Mouse (Mus musculus): ENCODE measurements at regions not wholly inside any gene's neighbourhood (a gene's known extent, or its start where the extent isn't known, plus 50 kb on each side); places are given as distances from the start of the nearest gene placed in this dataset.
A peak's percentile ranks its signal among the peaks of the same experiment; 100 is the strongest.

- peak; percentile 43 for DNase-seq
Measured at GRCm38 (mm10) chr15:30029257-30029899, 143.0 kb upstream of the Ctnnd2 start.

GRCm38 (mm10) chr15:30035367-30035766 lies 137.0 kb upstream of the Ctnnd2 start:
- no peak for DNase-seq

- DNase-seq: no peak
Measured at GRCm38 (mm10) chr15:30050851-30051250, 121.5 kb upstream of the Ctnnd2 start.

- no peak for DNase-seq
Measured at GRCm38 (mm10) chr15:30059808-30060207, 112.6 kb upstream of the Ctnnd2 start.

GRCm38 (mm10) chr15:30060505-30061342 lies 111.7 kb upstream of the Ctnnd2 start:
- no peak for DNase-seq

DNA sequence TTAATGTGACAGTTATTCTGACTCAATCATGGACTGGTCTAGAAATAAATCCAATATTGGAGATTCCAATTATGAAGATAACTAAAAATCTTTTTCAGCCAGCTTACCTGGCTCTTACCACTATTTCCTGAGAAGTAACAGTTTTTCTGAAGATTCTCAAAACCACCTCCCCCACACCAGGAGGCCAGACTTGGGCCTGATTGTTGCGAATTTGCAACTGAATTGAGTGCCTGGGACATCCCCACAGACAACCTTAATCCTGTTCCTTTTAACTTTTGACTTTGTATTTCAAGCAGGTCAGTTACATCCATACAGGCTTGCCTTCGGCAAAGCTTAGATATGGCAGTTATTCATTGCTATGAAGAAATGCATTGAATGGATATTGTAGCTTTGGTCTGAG lies 100.7 kb upstream of the Ctnnd2 start:
- DNase-seq: no peak

- DNase-seq: no peak
Measured at GRCm38 (mm10) chr15:30072301-30072700, 100.1 kb upstream of the Ctnnd2 start.

GRCm38 (mm10) chr15:30087120-30087519 lies 85.3 kb upstream of the Ctnnd2 start:
- no peak for DNase-seq

DNA sequence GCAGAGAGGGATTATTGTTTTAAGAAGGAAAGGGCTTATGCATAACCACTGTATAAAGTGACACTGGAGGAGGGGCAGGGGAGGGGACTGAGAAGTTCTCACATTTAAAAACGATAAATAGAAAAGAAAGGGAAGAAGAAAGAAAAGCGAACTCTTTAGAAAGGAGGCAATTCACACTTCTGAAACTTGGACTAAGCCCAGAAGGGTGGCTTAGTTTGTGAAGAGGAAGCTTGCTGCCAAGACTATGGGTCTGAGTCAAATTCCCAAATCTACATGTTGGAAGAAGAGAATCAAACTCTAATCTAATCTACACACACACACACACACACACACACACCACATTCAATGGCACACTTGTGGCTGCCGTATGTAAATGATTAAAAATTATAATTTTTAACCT lies 50.3 kb upstream of the Ctnnd2 start:
- no peak for DNase-seq

Data from kidney, postnatal 14 days (tissue).